Mouse (Mus musculus) embryonic fibroblast, embryonic 13.5 days (primary cell): ENCODE results near the gene Aacs. TPM values are rescaled to one million over a fixed set of nuclear protein-coding genes. Genes with fewer than 3 reads are reported as not detected.

Experiments used
- H3K27ac ChIP-seq: 2 replicates; pipeline ENCODE4 v1.5.1; 2012; ENCODE audit warnings: low read length, control low read depth, inconsistent platforms; ENCODE audit not compliant: insufficient read depth
- H3K4me1 ChIP-seq: 2 replicates; pipeline ENCODE4 v1.6.1; 2011; ENCODE audit warnings: low read length; ENCODE audit not compliant: control insufficient read depth, insufficient read depth
- H3K4me3 ChIP-seq: 2 replicates; pipeline ENCODE4 v1.5.1; 2011; ENCODE audit warnings: mild to moderate bottlenecking, control low read depth, low read length; ENCODE audit not compliant: insufficient read depth
- CTCF ChIP-seq: IDR thresholded peaks from 2 replicates; pipeline ENCODE4 v1.5.1; 2011; ENCODE audit warnings: mild to moderate bottlenecking, control low read depth, low read length, moderate library complexity, borderline replicate concordance; ENCODE audit not compliant: insufficient read depth
- POLR2A ChIP-seq: IDR thresholded peaks from 2 replicates; pipeline ENCODE4 v1.6.1; 2011; ENCODE audit warnings: low read depth, mild to moderate bottlenecking, control low read depth, low read length, moderate library complexity
- polyA plus RNA-seq: library from polyadenylated mRNA; stranded (reverse); fragments of >200 nt; gene quantifications from 2 replicates; pipeline ENCODE4 v1.2.4, GENCODE M21; 2011; ENCODE audit warnings: low read depth; ENCODE audit not compliant: missing spikeins, insufficient read length

The Aacs gene
- polyA plus RNA-seq, 1 experiment, result 40.7 TPM

DNA sequence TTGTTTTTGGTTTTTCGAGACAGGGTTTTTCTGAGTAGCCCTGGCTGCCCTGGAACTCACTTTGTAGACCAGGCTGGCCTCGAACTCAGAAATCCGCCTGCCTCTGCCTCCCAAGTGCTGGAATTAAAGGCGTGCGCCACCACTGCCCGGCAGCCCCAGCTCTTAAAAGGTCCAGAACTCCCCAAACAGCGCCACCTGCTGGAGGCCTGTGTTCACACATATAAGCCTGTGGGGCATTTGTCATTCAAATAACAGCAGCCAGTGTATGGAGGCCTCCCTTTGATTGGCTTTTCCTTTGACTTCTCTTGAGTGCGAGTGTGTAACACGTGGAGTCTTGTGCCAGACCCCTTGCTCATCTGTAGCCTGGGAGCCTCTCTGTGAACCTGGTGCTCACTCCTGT is 32.0 kb downstream of the Aacs start:
- TF ChIP-seq CTCF (no peak), POLR2A (no peak)
- Histone ChIP-seq H3K27ac (no peak overlapping the region), H3K4me3 (no peak overlapping the region), H3K4me1 (no peaks in the 10 kb centered on the region)

DNA sequence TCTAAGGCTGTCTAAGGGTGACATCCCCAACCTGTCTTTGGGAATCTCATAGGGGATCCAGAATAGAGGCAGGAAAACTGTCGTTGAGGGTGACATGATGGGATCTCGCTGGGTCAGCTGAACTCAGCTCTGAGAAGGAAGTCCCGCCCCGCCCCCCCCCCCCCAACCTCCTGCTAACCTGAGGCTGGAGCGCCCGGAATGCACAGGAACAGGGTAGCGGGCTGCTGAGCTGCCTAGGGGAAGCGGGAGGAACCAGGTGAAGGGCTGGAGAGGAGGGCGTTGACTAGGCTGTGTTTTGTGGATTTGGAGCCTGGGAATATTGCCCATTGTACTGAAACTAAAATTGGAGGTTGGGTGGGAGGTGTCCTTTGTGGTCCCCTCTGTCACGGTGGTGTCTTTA is 32.4 kb downstream of the Aacs start:
- Histone ChIP-seq H3K4me1 (no peaks in the 10 kb centered on the region), H3K4me3 (no peak overlapping the region), H3K27ac (no peak overlapping the region)
- TF ChIP-seq CTCF, result no peak
- TF ChIP-seq POLR2A, result no peak

DNA sequence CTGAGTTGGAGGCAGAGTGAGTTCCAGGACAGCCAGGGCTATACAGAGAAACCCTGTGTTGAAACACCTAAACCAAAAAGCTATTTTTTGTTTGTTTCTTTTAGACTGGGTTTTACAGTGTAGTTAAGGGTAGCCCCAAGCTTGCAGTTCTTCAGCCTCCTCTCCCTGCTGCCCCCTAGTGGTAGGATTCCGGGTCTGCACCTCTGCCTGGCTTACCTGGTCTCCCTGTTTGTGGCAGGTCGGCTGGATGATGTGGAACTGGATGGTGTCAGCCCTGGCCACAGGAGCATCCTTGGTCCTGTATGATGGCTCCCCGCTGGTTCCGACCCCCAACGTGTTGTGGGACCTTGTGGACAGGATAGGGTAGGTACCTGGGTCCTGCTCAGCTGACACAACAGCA is 33.9 kb downstream of the Aacs start:
- TF ChIP-seq POLR2A, result no peak
- peak; percentile 67 for TF ChIP-seq CTCF
- Histone ChIP-seq H3K27ac (no peak overlapping the region), H3K4me1 (no peaks in the 10 kb centered on the region), H3K4me3 (no peak overlapping the region)

DNA sequence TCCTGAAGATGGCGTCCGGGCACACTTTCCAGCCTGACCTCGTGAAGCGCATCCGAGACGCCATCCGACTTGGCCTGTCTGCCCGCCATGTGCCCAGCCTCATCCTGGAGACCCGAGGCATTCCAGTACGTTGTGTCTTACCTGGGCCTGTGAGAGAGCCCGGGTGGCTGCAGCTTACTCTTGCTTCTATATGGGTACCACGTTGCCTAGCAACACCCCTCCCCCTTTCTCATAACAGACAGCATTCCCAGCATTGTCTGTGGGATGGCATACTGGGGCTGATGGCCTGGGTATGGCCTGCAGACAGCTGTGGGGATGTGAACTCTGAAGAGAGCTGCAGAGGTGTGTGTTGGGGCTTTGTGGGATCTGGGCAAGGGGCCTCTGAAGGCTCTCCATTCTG is 39.4 kb downstream of the Aacs start:
- H3K27ac ChIP-seq, result no peak overlapping the region
- no peaks in the 10 kb centered on the region for H3K4me1 ChIP-seq
- H3K4me3 ChIP-seq, result no peak overlapping the region
- TF ChIP-seq POLR2A (no peak), CTCF (no peak)

DNA sequence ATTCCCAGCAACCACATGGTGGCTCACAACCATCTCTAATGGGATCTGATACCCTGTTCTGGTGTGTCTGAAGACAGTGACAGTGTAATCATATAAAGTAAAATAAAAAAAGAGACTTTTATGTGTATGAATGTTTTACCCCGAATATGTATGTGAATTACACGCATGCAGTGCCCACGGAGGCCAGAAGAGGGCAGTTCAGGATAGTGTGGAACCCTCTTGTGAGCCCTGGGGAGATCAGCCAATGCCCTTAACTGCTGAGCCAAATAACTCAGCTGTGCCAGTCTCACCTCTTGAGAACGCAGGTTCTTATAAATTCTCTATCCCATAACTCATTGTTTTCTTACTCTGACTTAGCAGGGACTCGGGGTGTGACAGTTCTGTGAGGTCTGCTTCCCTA is 43.0 kb downstream of the Aacs start:
- TF ChIP-seq POLR2A (no peak), CTCF (peak; percentile 38; the same call in 1 of the 2 replicates)
- Histone ChIP-seq H3K4me3 (no peak overlapping the region), H3K4me1 (no peaks in the 10 kb centered on the region), H3K27ac (no peak overlapping the region)

DNA sequence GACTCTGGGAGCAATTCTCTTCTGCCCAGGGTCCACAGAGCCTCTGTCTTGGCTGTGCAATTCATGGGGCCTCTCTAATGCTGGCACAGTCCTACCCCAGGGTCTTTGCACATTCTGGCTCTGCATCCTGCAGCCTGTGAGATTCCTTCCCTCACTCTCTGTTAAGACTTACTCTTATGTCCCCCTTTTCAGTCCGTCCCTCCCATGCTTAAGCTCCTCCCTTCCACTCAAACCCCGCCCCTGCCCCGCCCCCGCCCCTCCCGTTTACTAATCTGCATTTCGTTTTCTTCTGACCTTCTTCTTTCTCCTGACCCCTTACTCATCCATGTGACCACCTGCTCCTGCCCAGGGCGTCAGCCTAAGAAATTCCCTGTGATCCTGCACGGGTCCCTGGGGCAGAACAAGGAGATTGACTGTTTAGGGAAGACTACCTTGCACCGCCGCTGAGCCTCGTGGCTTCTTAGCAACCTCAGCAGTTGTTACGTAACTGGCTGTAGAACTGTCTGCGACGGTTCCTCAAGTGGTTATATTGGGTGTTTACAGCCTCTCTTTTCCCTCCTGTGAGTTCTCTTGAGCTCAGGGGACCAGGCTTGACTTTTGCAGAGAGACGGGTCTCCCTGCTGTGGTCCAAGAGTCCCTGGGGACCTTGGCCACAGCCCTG is 45.4 kb downstream of the Aacs start:
- Histone ChIP-seq H3K4me3 (no peak overlapping the region), H3K4me1 (no peaks in the 10 kb centered on the region), H3K27ac (no peak overlapping the region)
- TF ChIP-seq CTCF (no peak), POLR2A (no peak)

DNA sequence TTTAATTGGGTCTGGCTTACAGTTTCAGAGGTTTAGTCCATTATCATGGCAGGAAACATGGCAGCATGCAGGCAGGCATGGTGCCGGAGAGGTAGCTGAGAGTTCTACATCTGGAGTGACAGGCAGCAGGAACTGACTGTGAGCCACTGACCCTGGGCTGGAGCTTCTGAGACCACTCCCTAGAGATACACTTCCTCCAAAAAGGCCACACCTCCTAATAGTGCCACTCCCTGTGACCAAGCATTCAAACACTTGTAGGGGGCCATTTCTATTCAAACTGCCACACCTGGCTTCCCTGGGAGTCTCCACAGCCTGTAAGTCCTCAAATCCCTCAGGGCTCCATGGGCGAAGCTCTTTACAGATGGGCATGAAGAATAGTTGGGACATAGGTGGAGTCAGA is 47.7 kb downstream of the Aacs start:
- Histone ChIP-seq H3K4me3 (no peak overlapping the region), H3K27ac (no peak overlapping the region), H3K4me1 (no peaks in the 10 kb centered on the region)
- TF ChIP-seq POLR2A, result no peak
- no peak for TF ChIP-seq CTCF

DNA sequence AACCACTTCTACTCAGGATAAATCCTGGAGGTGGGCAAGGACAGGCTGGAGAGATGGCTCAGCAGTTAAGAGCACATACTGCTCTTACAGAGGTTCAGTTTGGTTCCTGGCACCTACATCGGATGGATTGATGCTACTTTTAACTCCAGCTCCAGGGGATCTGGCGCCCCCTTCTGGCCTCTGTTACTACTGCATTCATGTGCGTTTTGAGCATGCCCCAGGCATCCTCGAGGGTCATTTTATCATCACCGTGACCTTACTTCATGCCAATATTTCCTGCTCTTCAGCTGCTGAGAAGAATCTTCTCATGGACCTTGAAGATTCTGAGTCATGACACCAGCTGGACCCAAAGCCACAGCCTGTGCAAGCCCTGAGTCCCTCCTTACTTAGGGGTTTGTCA is 49.9 kb downstream of the Aacs start:
- TF ChIP-seq POLR2A, result no peak
- no peak for TF ChIP-seq CTCF
- Histone ChIP-seq H3K4me3 (no peak overlapping the region), H3K4me1 (no peaks in the 10 kb centered on the region), H3K27ac (no peak overlapping the region)

DNA sequence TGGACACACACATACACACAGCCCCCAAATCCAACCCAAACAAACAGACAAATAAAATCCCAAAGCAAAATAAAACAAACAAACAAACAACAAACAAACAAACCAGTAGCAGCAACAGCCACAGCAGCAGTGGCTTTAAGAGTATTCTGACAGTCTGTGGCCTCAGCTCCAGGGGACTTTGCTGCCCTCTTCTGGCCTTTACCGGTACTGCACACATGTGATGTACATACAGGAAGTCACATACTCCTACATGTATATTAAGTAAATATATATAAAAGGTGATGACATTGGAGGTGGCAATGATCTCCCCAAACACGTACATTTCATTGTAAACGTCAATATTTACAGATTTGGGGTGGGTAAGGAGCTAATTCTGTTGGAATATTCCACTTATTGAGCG is 50.9 kb downstream of the Aacs start:
- no peaks in the 10 kb centered on the region for H3K4me1 ChIP-seq
- H3K4me3 ChIP-seq, result no peak overlapping the region
- TF ChIP-seq POLR2A (no peak), CTCF (peak; percentile 30; the same call in 1 of the 2 replicates)
- no peak overlapping the region for H3K27ac ChIP-seq

DNA sequence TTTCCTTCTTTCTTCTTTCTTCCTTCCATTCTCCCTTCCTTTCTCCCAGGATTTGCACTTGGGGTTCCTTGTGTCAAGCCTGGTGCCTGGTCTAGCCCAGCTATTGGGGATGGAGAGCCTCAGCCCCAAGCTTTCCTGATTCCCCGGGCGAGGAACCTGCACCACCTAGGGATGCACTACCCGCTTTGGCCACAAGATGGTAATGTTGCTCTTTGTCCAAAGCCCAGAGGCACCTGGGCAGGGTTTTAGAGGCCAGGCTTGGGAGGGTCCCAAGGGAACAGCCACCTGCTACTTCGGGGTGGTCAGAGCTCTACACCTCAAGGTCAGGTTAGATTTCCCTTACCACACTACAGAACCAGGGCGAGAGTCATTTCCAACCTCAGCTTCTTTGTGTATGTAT is 53.5 kb downstream of the Aacs start:
- TF ChIP-seq POLR2A, result no peak
- peak; percentile 77 for TF ChIP-seq CTCF
- no peak overlapping the region for H3K4me3 ChIP-seq

DNA sequence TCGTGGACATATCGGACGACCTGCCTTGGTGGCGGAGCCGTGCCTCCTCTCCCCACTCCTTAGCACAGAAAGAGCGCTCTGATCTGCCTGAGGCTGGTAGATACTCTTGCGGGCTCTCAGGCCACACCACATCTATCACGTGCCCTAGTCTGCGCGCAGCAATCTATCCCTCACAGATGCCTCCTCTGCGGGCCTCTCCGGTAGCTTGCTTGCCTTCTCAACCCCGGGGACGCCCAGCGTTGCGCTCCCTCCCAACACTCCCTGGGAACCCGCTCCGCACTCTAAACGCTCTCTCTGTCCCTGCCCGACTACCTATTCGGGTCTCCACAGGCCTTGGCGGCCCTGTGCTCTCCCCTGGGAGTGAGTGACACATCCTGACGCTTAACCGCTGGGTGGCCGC is 56.0 kb downstream of the Aacs start, which contains the start of gene Tmem132b:
TSS of gene Tmem132b (plus strand) at position 141 of the 400 bp plus-strand sequence.
- TF ChIP-seq POLR2A (no peak), CTCF (no peak)
- no peak within 1 kb of the TSS; the same call in 1 of the 2 replicates for H3K4me3 ChIP-seq
- no peaks in the 10 kb centered on the region; the same call in 1 of the 2 replicates for H3K4me1 ChIP-seq
- no peak within 1 kb of the TSS for H3K27ac ChIP-seq

More for the DNA sequence above, 53.5 kb downstream of the Aacs start:
- no peak overlapping the region for H3K27ac ChIP-seq
- no peaks in the 10 kb centered on the region; the same call in 1 of the 2 replicates for H3K4me1 ChIP-seq
